Mouse (Mus musculus) brain, adult 2 months (tissue): ENCODE measurements at regions not wholly inside any gene's neighbourhood (a gene's known extent, or its start where the extent isn't known, plus 50 kb on each side); places are given as distances from the start of the nearest gene placed in this dataset.

Source experiments
- DNase-seq: peaks from one replicate; pipeline ENCODE4 v3.0.0; 2011; ENCODE audit warnings: low read depth, low spot score

GRCm38 (mm10) chr15:51643772-51644311, 2240.9 kb upstream of the Gm7489 start:
- peak; percentile 76 for DNase-seq

DNA sequence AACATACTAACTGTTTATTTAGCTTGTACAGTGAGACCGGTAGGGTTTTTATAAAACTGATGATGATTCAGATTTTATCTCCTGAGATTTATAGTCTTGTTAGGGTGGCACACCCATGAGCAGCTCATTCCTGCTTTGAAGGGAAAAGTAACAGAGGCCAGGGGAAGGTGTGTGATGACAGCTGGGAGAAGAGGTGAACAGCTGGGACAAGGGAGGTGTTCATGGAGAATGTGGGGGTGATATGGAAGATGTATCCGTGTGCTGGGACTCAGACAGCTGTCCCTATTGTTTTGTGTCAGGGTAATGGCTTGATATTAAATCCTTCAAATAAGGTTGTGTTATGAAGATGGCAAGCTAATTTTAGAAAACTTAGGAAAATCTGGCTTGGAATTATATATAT, 2238.4 kb upstream of the Gm7489 start:
- no peak for DNase-seq

DNA sequence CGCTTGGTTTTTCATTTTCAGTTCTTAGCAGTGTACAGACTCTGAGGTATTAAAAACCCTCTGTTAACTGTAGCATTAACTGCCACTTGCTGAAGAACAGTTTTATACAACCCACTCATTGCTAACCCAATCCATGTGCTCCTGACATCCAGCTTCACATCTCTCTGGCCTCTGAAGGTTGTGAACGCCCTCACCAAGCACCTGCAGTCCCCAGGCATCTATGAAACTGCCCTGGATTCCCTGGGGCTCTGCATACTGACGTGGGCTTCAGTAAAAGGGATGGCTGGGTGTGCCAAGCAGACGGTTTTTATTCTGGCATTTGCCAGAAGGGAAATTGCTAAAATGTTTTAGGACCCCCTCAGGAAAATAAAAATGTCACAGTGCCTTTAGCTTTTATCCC, 2232.2 kb upstream of the Gm7489 start:
- DNase-seq = no peak

DNA sequence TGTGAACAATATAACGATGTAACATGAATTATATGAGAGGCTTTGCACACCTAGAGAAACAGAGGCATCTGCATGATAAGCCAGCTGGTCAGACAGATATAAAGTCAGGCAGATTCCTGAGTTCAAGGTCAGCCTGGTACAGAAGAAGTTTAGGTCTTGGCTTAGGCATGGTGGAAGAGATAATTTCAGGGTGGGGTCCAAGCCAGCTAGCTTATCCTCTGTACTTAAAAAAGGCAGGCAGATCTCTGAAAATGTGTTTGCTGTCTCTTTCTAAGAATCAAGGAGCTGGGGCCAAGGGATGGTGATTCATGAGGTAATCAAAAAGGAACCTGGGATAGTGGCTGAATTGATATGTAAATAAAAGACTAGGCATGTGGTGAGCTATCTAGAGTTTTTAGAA, 2227.1 kb upstream of the Gm7489 start:
- no peak for DNase-seq

GRCm38 (mm10) chr15:51668340-51668739, 2216.4 kb upstream of the Gm7489 start:
- no peak for DNase-seq

DNA sequence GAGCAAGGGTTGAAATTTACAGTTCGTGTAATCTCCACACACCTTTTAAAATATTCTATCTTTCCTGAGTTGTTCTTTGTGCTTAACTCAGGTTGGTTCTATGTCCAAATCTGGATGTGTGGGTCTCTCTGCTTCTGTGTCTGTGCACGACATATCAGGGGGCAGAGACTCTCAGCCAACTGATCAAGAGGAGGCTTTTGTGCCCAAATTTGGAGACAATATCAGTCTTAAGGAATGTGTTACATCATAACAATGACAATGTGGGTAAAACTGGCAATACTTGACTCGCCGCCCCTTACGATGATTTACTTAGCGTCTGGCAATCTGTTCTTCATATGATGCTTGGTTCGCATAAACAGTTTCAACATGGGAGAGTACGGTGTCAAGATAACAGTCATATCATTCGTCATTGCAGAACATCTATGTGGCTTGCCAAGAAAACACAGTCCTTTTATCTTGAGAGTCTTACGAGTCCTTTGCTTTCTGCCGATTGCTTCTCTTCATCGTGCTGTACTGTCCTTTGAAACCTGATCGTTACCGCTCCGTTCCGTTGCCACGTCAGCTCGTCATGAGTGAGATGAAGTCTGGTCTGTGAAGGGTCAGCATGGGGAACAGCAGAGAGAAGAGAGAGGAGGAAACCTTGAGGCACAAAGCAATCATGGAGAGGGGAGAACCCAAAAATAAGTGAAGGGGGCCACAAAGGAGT, 2212.9 kb upstream of the Gm7489 start:
- DNase-seq = no peak

DNA sequence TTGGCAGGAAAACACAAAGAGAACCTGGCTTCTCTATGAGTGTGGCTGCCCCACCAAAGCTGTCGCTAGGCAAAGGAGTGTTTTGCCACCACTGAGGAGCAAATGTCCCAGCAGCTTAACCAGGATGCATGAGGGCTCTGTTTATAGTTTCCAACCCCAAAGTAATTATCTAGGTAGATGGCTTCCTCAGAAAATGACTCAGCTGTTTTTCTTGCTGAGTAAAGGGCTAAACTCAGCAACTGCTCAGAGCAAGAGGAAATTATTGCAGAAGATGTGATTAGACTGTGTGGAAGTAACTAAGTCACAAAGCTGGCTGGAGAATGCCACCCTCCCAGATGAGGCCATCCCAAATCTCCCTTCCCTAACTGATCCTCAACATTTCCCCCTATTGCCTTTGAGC, 2211.2 kb upstream of the Gm7489 start:
- no peak for DNase-seq

DNA sequence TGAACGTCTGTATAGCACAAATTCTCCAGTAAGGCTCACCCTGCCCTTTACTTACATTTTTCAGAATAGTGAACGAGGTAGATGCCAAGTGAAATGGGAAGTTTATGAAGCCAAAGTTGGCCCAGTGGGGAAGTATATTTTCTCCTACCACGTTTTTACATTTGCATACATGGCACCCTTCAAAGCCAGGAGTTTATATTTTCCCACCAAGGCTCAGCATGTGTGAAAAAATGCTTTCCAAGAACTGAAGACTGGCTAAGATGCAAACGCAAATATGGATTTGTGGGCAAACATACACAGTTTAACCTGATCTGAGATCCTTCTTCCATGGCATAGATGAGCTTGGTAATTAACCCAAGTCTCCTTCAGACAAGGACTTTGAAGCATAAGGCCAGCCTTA, 2209.4 kb upstream of the Gm7489 start:
- no peak for DNase-seq

GRCm38 (mm10) chr15:51676694-51677093, 2208.0 kb upstream of the Gm7489 start:
- DNase-seq = no peak

GRCm38 (mm10) chr15:51677266-51677665, 2207.4 kb upstream of the Gm7489 start:
- DNase-seq = no peak

- no peak for DNase-seq
These were observed 2205.4 kb upstream of the Gm7489 start for GRCm38 (mm10) chr15:51679186-51679902.

DNA sequence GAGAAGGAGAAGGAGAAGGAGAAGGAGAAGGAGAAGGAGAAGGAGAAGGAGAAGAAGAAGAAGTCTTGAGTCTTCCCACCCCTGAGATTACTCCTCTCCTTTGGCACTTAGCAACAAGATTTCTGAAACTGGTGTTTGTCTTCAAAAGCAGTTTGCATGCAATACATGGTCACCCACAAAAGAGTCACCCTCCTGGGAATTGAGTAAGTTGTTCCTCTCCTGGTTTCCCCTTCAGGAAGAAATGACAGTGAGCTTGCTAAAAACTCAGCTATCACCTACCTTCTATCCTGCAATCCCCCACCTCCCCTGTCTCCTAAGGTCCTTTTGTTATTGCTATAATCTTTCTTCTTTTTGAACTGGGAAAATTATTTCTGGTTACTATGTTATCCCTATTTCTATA, 2204.2 kb upstream of the Gm7489 start:
- no peak for DNase-seq

- DNase-seq = no peak
These were observed 2203.5 kb upstream of the Gm7489 start for GRCm38 (mm10) chr15:51681191-51681590.

GRCm38 (mm10) chr15:51682331-51682730, 2202.4 kb upstream of the Gm7489 start:
- no peak for DNase-seq

GRCm38 (mm10) chr15:51687007-51687540, 2197.6 kb upstream of the Gm7489 start:
- no peak for DNase-seq

DNA sequence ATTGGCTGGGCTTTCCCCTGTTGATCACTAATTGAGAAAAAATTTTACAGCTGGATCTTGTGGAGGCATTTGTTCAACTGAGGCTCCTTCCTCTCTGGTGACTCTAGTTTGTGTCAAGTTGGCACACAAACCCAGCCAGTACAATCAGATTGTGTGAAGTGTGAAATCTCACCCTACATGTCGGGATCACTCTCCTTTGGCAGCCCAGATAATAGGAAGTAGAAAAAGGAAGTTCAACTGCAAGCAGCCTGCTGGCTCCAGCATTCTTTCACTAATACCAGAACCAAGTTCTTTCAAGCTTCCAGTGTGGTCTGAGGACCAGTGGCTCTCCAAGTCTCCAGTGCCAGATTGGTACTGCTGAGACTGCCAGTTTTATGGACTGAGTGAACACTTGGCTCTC, 2195.2 kb upstream of the Gm7489 start:
- DNase-seq = no peak

GRCm38 (mm10) chr15:51692671-51693070, 2192.0 kb upstream of the Gm7489 start:
- no peak for DNase-seq

DNA sequence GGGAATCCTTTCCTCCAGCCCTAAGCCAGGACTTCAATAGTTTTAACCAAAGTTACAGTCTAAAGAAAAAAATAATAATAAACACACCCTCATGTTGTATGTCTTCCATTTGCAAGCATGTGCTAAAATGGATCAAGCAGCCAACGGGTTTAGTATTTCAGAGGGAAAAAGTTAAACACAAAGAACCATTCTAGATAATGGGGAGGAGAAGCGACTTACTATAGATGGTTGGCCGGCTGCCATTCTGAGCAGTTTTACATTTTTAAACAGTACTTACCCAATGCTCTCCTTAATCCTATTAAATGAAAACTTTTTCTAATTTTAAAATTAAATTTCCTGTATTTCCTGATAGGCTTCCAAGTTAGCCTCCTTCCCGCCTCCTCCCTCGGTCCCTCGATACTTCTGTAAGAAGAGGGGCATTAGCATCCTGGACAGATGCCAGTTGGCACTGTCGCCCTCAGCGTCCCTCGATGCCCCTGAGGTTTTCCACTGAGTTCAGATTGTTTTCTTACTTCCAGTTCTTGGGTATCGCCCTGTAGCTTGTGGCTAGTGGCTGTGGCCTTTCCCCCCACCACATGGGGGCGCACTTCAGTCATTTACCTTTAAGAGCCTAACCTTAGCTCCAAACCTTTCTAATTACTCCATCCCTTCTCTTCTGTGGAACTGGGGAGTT, 2188.2 kb upstream of the Gm7489 start:
- peak; percentile 33 for DNase-seq

- DNase-seq = no peak
These were observed 2180.5 kb upstream of the Gm7489 start for GRCm38 (mm10) chr15:51704198-51704597.

DNA sequence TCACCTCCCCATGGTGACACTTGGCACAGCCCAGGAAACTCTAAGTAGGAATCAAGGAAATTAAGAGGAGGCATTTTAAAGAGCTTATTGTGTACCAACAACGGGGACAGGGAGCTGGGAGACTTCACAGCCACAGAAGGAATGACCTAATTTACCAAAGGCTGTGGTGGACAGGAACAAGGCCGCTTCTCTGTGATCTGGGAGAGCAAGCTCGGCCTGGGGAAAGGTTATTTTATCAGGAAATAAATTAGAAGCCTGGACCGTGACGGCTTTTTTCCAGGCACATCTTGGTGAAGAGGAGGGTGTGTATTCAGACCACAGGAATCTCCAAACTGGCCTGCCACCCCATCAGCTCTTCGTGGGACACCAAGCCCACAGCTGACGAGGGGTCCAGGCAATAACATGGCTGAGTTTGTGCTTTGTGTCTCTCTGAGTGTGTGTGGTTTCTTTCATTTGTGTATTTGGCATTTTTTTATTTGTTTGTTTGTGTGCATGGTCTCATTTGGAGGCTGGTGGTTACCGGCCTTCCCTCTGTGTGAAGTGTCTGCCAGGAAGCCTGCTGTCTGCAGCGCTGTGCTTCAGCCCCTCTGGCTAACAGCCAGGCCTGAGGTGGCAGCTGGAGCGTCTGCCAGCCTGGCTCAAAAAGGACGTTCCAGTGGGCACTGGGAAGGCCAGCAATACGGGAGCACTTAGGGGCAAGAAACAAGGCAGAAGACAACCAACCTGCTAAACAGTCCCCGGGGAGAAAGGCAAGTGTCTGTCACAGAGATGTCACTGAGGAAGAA, 2174.6 kb upstream of the Gm7489 start:
- DNase-seq = peak; percentile 66

DNA sequence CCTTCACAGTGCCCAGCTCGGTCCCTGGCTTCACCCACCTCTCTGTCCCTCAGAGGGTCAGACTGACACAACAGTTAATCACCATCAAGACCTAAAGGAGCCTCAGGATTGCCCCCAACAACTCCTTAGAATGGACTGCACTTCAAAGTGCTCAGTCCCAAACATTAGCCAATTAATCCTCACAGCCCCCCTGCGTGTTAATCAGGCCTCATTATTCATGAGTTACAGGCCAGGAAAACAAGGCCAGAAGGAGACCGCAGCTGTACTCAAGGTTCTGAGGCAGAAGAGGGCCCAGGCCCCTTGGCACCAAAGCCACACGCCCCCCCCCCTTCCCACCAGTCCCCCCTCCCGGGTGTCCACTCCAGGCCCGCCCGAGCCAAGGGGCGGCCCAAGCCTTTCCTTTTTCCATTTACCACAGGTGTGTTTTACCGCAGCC, 2163.8 kb upstream of the Gm7489 start:
- DNase-seq = no peak
